Mouse (Mus musculus): ENCODE measurements around the gene Cgnl1. TPM values are rescaled to one million over a fixed set of nuclear protein-coding genes. Genes with fewer than 3 reads are reported as not detected.
A peak's percentile ranks its signal among the peaks of the same experiment; 100 is the strongest.

Gene Cgnl1
- polyA plus RNA-seq, 1 experiment from 2014 or later: 33.8 TPM

- H3K4me1 ChIP-seq (replicated peaks; ENCODE audit: insufficient read depth, low read length): peaks cover 25% of the 10 kb centered on the region
- H3K36me3 ChIP-seq (ENCODE audit: insufficient read depth, low read length): no peaks in the 10 kb centered on the region
- DNase-seq (ENCODE audit: low spot score) (peak; percentile 75), ATAC-seq (replicated peaks; ENCODE audit: low FRiP score, low read depth) (no peak)
- 14% methylated on average over 9 of the region's 9 CpGs for WGBS
- no peaks in the 10 kb centered on the region for H3K27me3 ChIP-seq (ENCODE audit: insufficient read depth, low read length)
- no peaks in the 10 kb centered on the region for H3K9me3 ChIP-seq (replicated peaks; ENCODE audit: low read length)
- H3K9ac ChIP-seq (ENCODE audit: low read depth, low read length): no peak overlapping the region
- H3K27ac ChIP-seq: peak overlapping the region; percentile 76
- no peak overlapping the region for H3K4me2 ChIP-seq (ENCODE audit: low read length)
- no peak overlapping the region for H3K4me3 ChIP-seq (replicated peaks; ENCODE audit: low read depth, low read length)
- no peak for TF ChIP-seq CTCF (IDR thresholded peaks at IDR 0.05; ENCODE audit: low read depth)
Observed at GRCm38 (mm10) chr9:71660540-71660939, 110.9 kb downstream of the Cgnl1 start.

- no peak for TF ChIP-seq CTCF (IDR thresholded peaks at IDR 0.05; ENCODE audit: low read depth)
- 60% methylated on average over 5 of the region's 5 CpGs for WGBS
- H3K9ac ChIP-seq (ENCODE audit: low read depth, low read length): no peak overlapping the region
- H3K4me3 ChIP-seq (replicated peaks; ENCODE audit: low read depth, low read length): no peak overlapping the region
- H3K27me3 ChIP-seq (ENCODE audit: insufficient read depth, low read length): no peaks in the 10 kb centered on the region
- H3K4me1 ChIP-seq (replicated peaks; ENCODE audit: insufficient read depth, low read length): peaks cover 25% of the 10 kb centered on the region
- DNase-seq (ENCODE audit: low spot score) (no peak), ATAC-seq (replicated peaks; ENCODE audit: low FRiP score, low read depth) (no peak)
- H3K9me3 ChIP-seq (replicated peaks; ENCODE audit: low read length): no peaks in the 10 kb centered on the region
- H3K27ac ChIP-seq: peak overlapping the region; percentile 76
- no peaks in the 10 kb centered on the region for H3K36me3 ChIP-seq (ENCODE audit: insufficient read depth, low read length)
- no peak overlapping the region for H3K4me2 ChIP-seq (ENCODE audit: low read length)
Observed at GRCm38 (mm10) chr9:71659681-71660080, 111.7 kb downstream of the Cgnl1 start.

GRCm38 (mm10) chr9:71657199-71657598 is 114.2 kb downstream of the Cgnl1 start:
- Histone ChIP-seq H3K36me3 (ENCODE audit: insufficient read depth, low read length) (0 out of 2 replicates have a peak, but pooled peaks cover 4% of the 10 kb centered on the region), H3K27me3 (ENCODE audit: insufficient read depth, low read length) (no peaks in the 10 kb centered on the region), H3K9me3 (replicated peaks; ENCODE audit: low read length) (no peaks in the 10 kb centered on the region), H3K27ac (no peak overlapping the region), H3K4me3 (replicated peaks; ENCODE audit: low read depth, low read length) (no peak overlapping the region), H3K9ac (ENCODE audit: low read depth, low read length) (no peak overlapping the region), H3K4me1 (replicated peaks; ENCODE audit: insufficient read depth, low read length) (peaks cover 14% of the 10 kb centered on the region), H3K4me2 (ENCODE audit: low read length) (no peak overlapping the region)
- 100% methylated on average over 1 of the region's 1 CpGs for WGBS
- peak; percentile 20; the same call in 1 of the 2 replicates for TF ChIP-seq CTCF (IDR thresholded peaks at IDR 0.05; ENCODE audit: low read depth)
- DNase-seq (ENCODE audit: low spot score): no peak
- no peak for ATAC-seq (replicated peaks; ENCODE audit: low FRiP score, low read depth)

- Histone ChIP-seq H3K36me3 (ENCODE audit: insufficient read depth, low read length) (peaks cover 8% of the 10 kb centered on the region; the same call in 1 of the 2 replicates), H3K4me2 (ENCODE audit: low read length) (no peak overlapping the region), H3K4me3 (replicated peaks; ENCODE audit: low read depth, low read length) (no peak overlapping the region), H3K27ac (no peak overlapping the region), H3K9me3 (replicated peaks; ENCODE audit: low read length) (no peaks in the 10 kb centered on the region), H3K27me3 (ENCODE audit: insufficient read depth, low read length) (no peaks in the 10 kb centered on the region), H3K4me1 (replicated peaks; ENCODE audit: insufficient read depth, low read length) (peaks cover 3% of the 10 kb centered on the region), H3K9ac (ENCODE audit: low read depth, low read length) (no peak overlapping the region)
- DNase-seq (ENCODE audit: low spot score) (no peak), ATAC-seq (replicated peaks; ENCODE audit: low FRiP score, low read depth) (no peak)
- TF ChIP-seq CTCF (IDR thresholded peaks at IDR 0.05; ENCODE audit: low read depth): no peak
- WGBS: 64% methylated on average over 3 of the region's 3 CpGs
Observed at GRCm38 (mm10) chr9:71654861-71655260, 116.5 kb downstream of the Cgnl1 start.

- Histone ChIP-seq H3K27ac (no peak overlapping the region), H3K27me3 (ENCODE audit: insufficient read depth, low read length) (no peaks in the 10 kb centered on the region), H3K9me3 (replicated peaks; ENCODE audit: low read length) (no peaks in the 10 kb centered on the region), H3K4me3 (replicated peaks; ENCODE audit: low read depth, low read length) (no peak overlapping the region), H3K4me2 (ENCODE audit: low read length) (no peak overlapping the region), H3K36me3 (ENCODE audit: insufficient read depth, low read length) (no peaks in the 10 kb centered on the region; the same call in none of the 2 replicates), H3K9ac (ENCODE audit: low read depth, low read length) (no peak overlapping the region), H3K4me1 (replicated peaks; ENCODE audit: insufficient read depth, low read length) (no peaks in the 10 kb centered on the region)
- WGBS: 34% methylated on average over 6 of the region's 6 CpGs
- peak; percentile 91 for DNase-seq (ENCODE audit: low spot score)
- TF ChIP-seq CTCF (IDR thresholded peaks at IDR 0.05; ENCODE audit: low read depth): peak; percentile 94
- peak; percentile 29; the same call in 1 of the 2 replicates for ATAC-seq (replicated peaks; ENCODE audit: low FRiP score, low read depth)
Observed at GRCm38 (mm10) chr9:71646115-71646514, 125.3 kb downstream of the Cgnl1 start.

GRCm38 (mm10) chr9:71643611-71644010 is 127.8 kb downstream of the Cgnl1 start:
- Histone ChIP-seq H3K36me3 (ENCODE audit: insufficient read depth, low read length) (no peaks in the 10 kb centered on the region; the same call in 1 of the 2 replicates), H3K9ac (ENCODE audit: low read depth, low read length) (no peak overlapping the region), H3K9me3 (replicated peaks; ENCODE audit: low read length) (no peaks in the 10 kb centered on the region), H3K4me3 (replicated peaks; ENCODE audit: low read depth, low read length) (no peak overlapping the region), H3K27ac (no peak overlapping the region), H3K27me3 (ENCODE audit: insufficient read depth, low read length) (no peaks in the 10 kb centered on the region), H3K4me2 (ENCODE audit: low read length) (no peak overlapping the region), H3K4me1 (replicated peaks; ENCODE audit: insufficient read depth, low read length) (no peaks in the 10 kb centered on the region)
- WGBS: over 99% methylated on average over 4 of the region's 4 CpGs
- 0 out of 2 replicates have a peak, but pooled peaks have one; percentile 9 for TF ChIP-seq CTCF (IDR thresholded peaks at IDR 0.05; ENCODE audit: low read depth)
- ATAC-seq (replicated peaks; ENCODE audit: low FRiP score, low read depth): no peak
- no peak for DNase-seq (ENCODE audit: low spot score)

GRCm38 (mm10) chr9:71642270-71642669 is 129.1 kb downstream of the Cgnl1 start:
- no peaks in the 10 kb centered on the region; the same call in 1 of the 2 replicates for H3K36me3 ChIP-seq (ENCODE audit: insufficient read depth, low read length)
- no peak overlapping the region for H3K4me3 ChIP-seq (replicated peaks; ENCODE audit: low read depth, low read length)
- H3K9ac ChIP-seq (ENCODE audit: low read depth, low read length): no peak overlapping the region
- DNase-seq (ENCODE audit: low spot score) (no peak), ATAC-seq (replicated peaks; ENCODE audit: low FRiP score, low read depth) (no peak)
- no peaks in the 10 kb centered on the region for H3K9me3 ChIP-seq (replicated peaks; ENCODE audit: low read length)
- H3K27me3 ChIP-seq (ENCODE audit: insufficient read depth, low read length): no peaks in the 10 kb centered on the region
- WGBS: 95% methylated on average over 3 of the region's 3 CpGs
- H3K4me1 ChIP-seq (replicated peaks; ENCODE audit: insufficient read depth, low read length): no peaks in the 10 kb centered on the region
- no peak overlapping the region for H3K4me2 ChIP-seq (ENCODE audit: low read length)
- peak; percentile 51 for TF ChIP-seq CTCF (IDR thresholded peaks at IDR 0.05; ENCODE audit: low read depth)
- no peak overlapping the region for H3K27ac ChIP-seq

Measured in kidney, postnatal 0 days (tissue).